Comparison of ENCODE assay signal across 15 mouse cellular contexts in genomic region chr17:84552230-84552629, GRCm38 (mm10). TPM values are rescaled to one million over a fixed set of nuclear protein-coding genes. Genes with fewer than 3 reads are reported as not detected.
A peak's percentile ranks its signal among the peaks of the same experiment; 100 is the strongest.
DNase-seq lines count a peak whose midpoint lies in the region; ATAC-seq and TF ChIP-seq lines count a peak whose summit lies in the region.
"Had no signal": no experiment of that assay in that cellular context is flagged by ENCODE, and none has a peak within 500 bp of the region (broad histone marks: within the 10 kb centered on the region; RNA-seq: fewer than 3 reads in every experiment).

No protein-coding gene starts in this region.

- TF ChIP-seq CTCF in midbrain, postnatal 0 days (IDR thresholded peaks at IDR 0.05), result no peak

- H3K9me3 ChIP-seq in heart, embryonic 10.5 days, result no peaks in the 10 kb centered on the region
- H3K9me3 ChIP-seq in intestine, embryonic 15.5 days, result no peaks in the 10 kb centered on the region
- no peaks in the 10 kb centered on the region for H3K9me3 ChIP-seq in midbrain, postnatal 0 days (ENCODE audit: low read length)

- H3K9ac ChIP-seq in intestine, embryonic 15.5 days, result no peak overlapping the region
- H3K9ac ChIP-seq in midbrain, postnatal 0 days (replicated peaks; ENCODE audit: low read length, poor library complexity, severe bottlenecking), result no peak overlapping the region
- H3K9ac ChIP-seq: liver, embryonic 14.5 days had no signal

- 64% methylated on average over 5 of the region's 5 CpGs for WGBS in heart, embryonic 10.5 days
- 43% methylated on average over 5 of the region's 5 CpGs for WGBS in intestine, embryonic 15.5 days
- 27% methylated on average over 5 of the region's 5 CpGs for WGBS in midbrain, postnatal 0 days

- H3K36me3 ChIP-seq in heart, embryonic 10.5 days, result no peaks in the 10 kb centered on the region
- no peaks in the 10 kb centered on the region for H3K36me3 ChIP-seq in intestine, embryonic 15.5 days
- no peaks in the 10 kb centered on the region for H3K36me3 ChIP-seq in midbrain, postnatal 0 days (ENCODE audit: insufficient read depth, low read length)

- no peak overlapping the region; the same call in 1 of the 2 replicates for H3K4me2 ChIP-seq in intestine, embryonic 15.5 days (replicated peaks)
- H3K4me2 ChIP-seq in midbrain, postnatal 0 days (ENCODE audit: low read depth, low read length, poor library complexity, severe bottlenecking), result no peak overlapping the region

- peak; percentile 61 for DNase-seq in heart, adult 11 months
- DNase-seq in heart, embryonic 10.5 days (ENCODE audit: low spot score), result no peak
- peak; percentile 46 for DNase-seq in midbrain, postnatal 0 days (ENCODE audit: low spot score)
- no peak for DNase-seq in adrenal gland, adult (ENCODE audit: inconsistent age in 2 of 2, low spot score in 1 of 2)
- no peak for DNase-seq in lung, postnatal 14 days
- no peak for DNase-seq in thymus, postnatal 36 days
- DNase-seq in layer of hippocampus, postnatal 14 days (ENCODE audit: low spot score in 2 of 2), result no peak
- DNase-seq: adrenal gland, postnatal 36 days; cerebellum, adult 2 months; gastrocnemius, postnatal 36 days; kidney, adult 18-20 months; thymus, adult 2 months had no signal

- H3K4me3 ChIP-seq in heart, embryonic 10.5 days, result no peak overlapping the region
- H3K4me3 ChIP-seq in intestine, embryonic 15.5 days (replicated peaks), result no peak overlapping the region
- H3K4me3 ChIP-seq in midbrain, postnatal 0 days (ENCODE audit: low read depth, low read length), result no peak overlapping the region

- 0 out of 2 replicates have a peak, but pooled peaks cover 7% of the 10 kb centered on the region for H3K4me1 ChIP-seq in heart, embryonic 10.5 days
- no peaks in the 10 kb centered on the region for H3K4me1 ChIP-seq in intestine, embryonic 15.5 days (replicated peaks)
- peaks cover 13% of the 10 kb centered on the region; the same call in 1 of the 2 replicates for H3K4me1 ChIP-seq in midbrain, postnatal 0 days (ENCODE audit: insufficient read depth, low read length)

- ATAC-seq in intestine, embryonic 15.5 days, result peak; percentile 75
- 0 out of 2 replicates have a peak, but pooled peaks have one; percentile 6 for ATAC-seq in midbrain, postnatal 0 days (ENCODE audit: low FRiP score)

- H3K27me3 ChIP-seq in heart, embryonic 10.5 days (ENCODE audit: insufficient read depth, poor library complexity, severe bottlenecking), result no peaks in the 10 kb centered on the region
- no peaks in the 10 kb centered on the region for H3K27me3 ChIP-seq in intestine, embryonic 15.5 days (replicated peaks)
- no peaks in the 10 kb centered on the region for H3K27me3 ChIP-seq in midbrain, postnatal 0 days (ENCODE audit: insufficient read depth, low read length)

- no peak overlapping the region for H3K27ac ChIP-seq in heart, embryonic 10.5 days
- H3K27ac ChIP-seq in intestine, embryonic 15.5 days, result no peak overlapping the region
- peak overlapping the region; percentile 77 for H3K27ac ChIP-seq in midbrain, postnatal 0 days (ENCODE audit: low read depth, low read length)
- H3K27ac ChIP-seq: liver, embryonic 14.5 days; macrophage had no signal

RNA-seq across cellular contexts. Expression of gene Plekhh2, which starts 40.5 kb away (rescaled TPM):
- polyA plus RNA-seq in heart, embryonic 10.5 days (2016; fragmentation: Nextera tagmentation; extraction: Ambion mirVana), result 3.6 and 3.9 TPM in 2 replicates
- 7.4 and 8.0 TPM in 2 replicates for polyA plus RNA-seq in intestine, embryonic 15.5 days (2015; fragmentation: Nextera tagmentation; extraction: Ambion mirVana)
- total RNA-seq in midbrain, postnatal 0 days (2014; rRNA removed), result 3.1 and 4.3 TPM in 2 replicates
- polyA plus RNA-seq in midbrain, postnatal 0 days (2015; fragmentation: Nextera tagmentation; extraction: Ambion mirVana), result 1.2 and 1.6 TPM in 2 replicates
- total RNA-seq in layer of hippocampus, postnatal 14 days (2021), result 1 to 10 TPM; 4.4 to 4.9 TPM

Comparison
In these comparisons a context has a peak if more than half of its experiments do, and no peak if none do; other contexts are left out.
1. DNase-seq: peak in heart, adult 11 months (single experiment) and midbrain, postnatal 0 days (single experiment); none in heart, embryonic 10.5 days (single experiment), adrenal gland, adult (0 of 2), lung, postnatal 14 days (single experiment), thymus, postnatal 36 days (0 of 2) and layer of hippocampus, postnatal 14 days (0 of 2).